Mouse (Mus musculus) sigmoid colon, adult 10 weeks (tissue): ENCODE measurements around the gene P2ry4. TPM values are rescaled to one million over a fixed set of nuclear protein-coding genes. Genes with fewer than 3 reads are reported as not detected.

Experiments
- polyA plus RNA-seq: library from polyadenylated mRNA; stranded (reverse); fragments of 350-450 nt; fragmentation: Illumina TruSeq; extraction: RNeasy Lipid Tissue Mini Kit (QIAGEN cat#74804); gene quantifications from one replicate; pipeline ENCODE4 v1.2.3, GENCODE M21; 2014; ENCODE audit warnings: low read depth, low replicate concordance

The P2ry4 gene
- 8.7 TPM for polyA plus RNA-seq

GRCm38 (mm10) chrX:100594791-100595190, at the start of gene P2ry4:
Gene P2ry4, minus strand, starts transcription at chrX:100594869.

GRCm38 (mm10) chrX:100625802-100626793, 31.4 kb upstream of the P2ry4 start, which contains the start of gene Pdzd11:
Gene Pdzd11, minus strand, starts transcription at chrX:100626568.

GRCm38 (mm10) chrX:100625546-100625801, 30.8 kb upstream of the P2ry4 start, which contains the start of gene Kif4:
Gene Kif4, plus strand, starts transcription at chrX:100625737.

GRCm38 (mm10) chrX:100605314-100605713, 10.6 kb upstream of the P2ry4 start, which contains the start of gene Arr3:
Gene Arr3, plus strand, starts transcription at chrX:100605497.

GRCm38 (mm10) chrX:100571951-100572350, 22.7 kb downstream of the P2ry4 start, which contains the start of gene Awat1:
Gene Awat1, plus strand, starts transcription at chrX:100572251.

Other genes with a start within 250 kb of the P2ry4 start
- not detected for gene Otud6a, start 165.9 kb downstream of the P2ry4 start, polyA plus RNA-seq
- 0.35 TPM for gene Awat2, start 152.2 kb downstream of the P2ry4 start, polyA plus RNA-seq
- 118 TPM for gene Igbp1, start 100.6 kb downstream of the P2ry4 start, polyA plus RNA-seq
- gene Dgat2l6, start 70.0 kb downstream of the P2ry4 start, polyA plus RNA-seq, result not detected
- not detected for gene Awat1, start 22.6 kb downstream of the P2ry4 start, polyA plus RNA-seq
- gene Arr3, start 10.6 kb upstream of the P2ry4 start, polyA plus RNA-seq, result not detected
- gene Kif4, start 30.9 kb upstream of the P2ry4 start, polyA plus RNA-seq, result 5.5 TPM
- 65.1 TPM for gene Pdzd11, start 31.7 kb upstream of the P2ry4 start, polyA plus RNA-seq
- gene Gdpd2, start 135.0 kb upstream of the P2ry4 start, polyA plus RNA-seq, result 4.5 TPM
- gene Dlg3, start 172.9 kb upstream of the P2ry4 start, polyA plus RNA-seq, result 57.2 TPM